Mouse (Mus musculus): ENCODE data around the gene Gnat3. TPM values are rescaled to one million over a fixed set of nuclear protein-coding genes. Genes with fewer than 3 reads are reported as not detected.

Gene Gnat3
- polyA plus RNA-seq, 1 experiment from 2014 or later: 3.1 TPM

- Histone ChIP-seq H3K27me3 (ENCODE audit: control insufficient read depth, insufficient read depth, low read length) (no peaks in the 10 kb centered on the region), H3K9me3 (ENCODE audit: control insufficient read depth, low read length) (no peaks in the 10 kb centered on the region), H3K27ac (ENCODE audit: low read depth, low read length) (no peak overlapping the region), H3K4me2 (replicated peaks; ENCODE audit: low read depth, low read length) (no peak overlapping the region), H3K4me3 (ENCODE audit: low read depth, low read length) (no peak overlapping the region), H3K36me3 (ENCODE audit: control insufficient read depth, insufficient read depth, low read length) (no peaks in the 10 kb centered on the region), H3K4me1 (replicated peaks; ENCODE audit: control insufficient read depth, insufficient read depth, low read length) (no peaks in the 10 kb centered on the region), H3K9ac (ENCODE audit: low read depth, low read length) (no peak overlapping the region)
- ATAC-seq (ENCODE audit: low FRiP score): no peak
- 88% methylated on average over 1 of the region's 1 CpGs for WGBS
- DNase-seq (ENCODE audit: low spot score): no peak
These were observed 5.9 kb upstream of the Gnat3 start for GRCm38 (mm10) chr5:17956468-17956867.

- DNase-seq (ENCODE audit: low spot score) (no peak), ATAC-seq (ENCODE audit: low FRiP score) (no peak)
- Histone ChIP-seq H3K27ac (ENCODE audit: low read depth, low read length) (no peak overlapping the region), H3K4me2 (replicated peaks; ENCODE audit: low read depth, low read length) (no peak overlapping the region), H3K27me3 (ENCODE audit: control insufficient read depth, insufficient read depth, low read length) (no peaks in the 10 kb centered on the region), H3K36me3 (ENCODE audit: control insufficient read depth, insufficient read depth, low read length) (no peaks in the 10 kb centered on the region), H3K9ac (ENCODE audit: low read depth, low read length) (no peak overlapping the region), H3K4me1 (replicated peaks; ENCODE audit: control insufficient read depth, insufficient read depth, low read length) (no peaks in the 10 kb centered on the region), H3K4me3 (ENCODE audit: low read depth, low read length) (no peak overlapping the region), H3K9me3 (ENCODE audit: control insufficient read depth, low read length) (no peaks in the 10 kb centered on the region)
- WGBS: 86% methylated on average over 13 of the region's 13 CpGs
These were observed 7.5 kb downstream of the Gnat3 start for GRCm38 (mm10) chr5:17969704-17970390.

GRCm38 (mm10) chr5:17970391-17970730 is 8.0 kb downstream of the Gnat3 start:
- Histone ChIP-seq H3K4me3 (ENCODE audit: low read depth, low read length) (no peak overlapping the region), H3K9me3 (ENCODE audit: control insufficient read depth, low read length) (no peaks in the 10 kb centered on the region), H3K27ac (ENCODE audit: low read depth, low read length) (no peak overlapping the region), H3K4me2 (replicated peaks; ENCODE audit: low read depth, low read length) (no peak overlapping the region), H3K4me1 (replicated peaks; ENCODE audit: control insufficient read depth, insufficient read depth, low read length) (no peaks in the 10 kb centered on the region), H3K36me3 (ENCODE audit: control insufficient read depth, insufficient read depth, low read length) (no peaks in the 10 kb centered on the region), H3K9ac (ENCODE audit: low read depth, low read length) (no peak overlapping the region), H3K27me3 (ENCODE audit: control insufficient read depth, insufficient read depth, low read length) (no peaks in the 10 kb centered on the region)
- ATAC-seq (ENCODE audit: low FRiP score): no peak
- 92% methylated on average over 3 of the region's 3 CpGs for WGBS
- DNase-seq (ENCODE audit: low spot score): no peak

- Histone ChIP-seq H3K27me3 (ENCODE audit: control insufficient read depth, insufficient read depth, low read length) (no peaks in the 10 kb centered on the region), H3K36me3 (ENCODE audit: control insufficient read depth, insufficient read depth, low read length) (no peaks in the 10 kb centered on the region), H3K9me3 (ENCODE audit: control insufficient read depth, low read length) (no peaks in the 10 kb centered on the region), H3K27ac (ENCODE audit: low read depth, low read length) (no peak overlapping the region), H3K4me2 (replicated peaks; ENCODE audit: low read depth, low read length) (no peak overlapping the region), H3K4me3 (ENCODE audit: low read depth, low read length) (no peak overlapping the region), H3K4me1 (replicated peaks; ENCODE audit: control insufficient read depth, insufficient read depth, low read length) (no peaks in the 10 kb centered on the region), H3K9ac (ENCODE audit: low read depth, low read length) (no peak overlapping the region)
- DNase-seq (ENCODE audit: low spot score) (no peak), ATAC-seq (ENCODE audit: low FRiP score) (no peak)
- WGBS: 93% methylated on average over 5 of the region's 5 CpGs
These were observed 18.3 kb downstream of the Gnat3 start for GRCm38 (mm10) chr5:17980501-17981121.

GRCm38 (mm10) chr5:17982770-17983169 is 20.4 kb downstream of the Gnat3 start:
- Histone ChIP-seq H3K9ac (ENCODE audit: low read depth, low read length) (no peak overlapping the region), H3K9me3 (ENCODE audit: control insufficient read depth, low read length) (no peaks in the 10 kb centered on the region), H3K27ac (ENCODE audit: low read depth, low read length) (no peak overlapping the region), H3K27me3 (ENCODE audit: control insufficient read depth, insufficient read depth, low read length) (no peaks in the 10 kb centered on the region), H3K4me3 (ENCODE audit: low read depth, low read length) (no peak overlapping the region), H3K4me1 (replicated peaks; ENCODE audit: control insufficient read depth, insufficient read depth, low read length) (no peaks in the 10 kb centered on the region), H3K36me3 (ENCODE audit: control insufficient read depth, insufficient read depth, low read length) (no peaks in the 10 kb centered on the region), H3K4me2 (replicated peaks; ENCODE audit: low read depth, low read length) (no peak overlapping the region)
- ATAC-seq (ENCODE audit: low FRiP score) (no peak), DNase-seq (ENCODE audit: low spot score) (no peak)
- WGBS: 71% methylated on average over 4 of the region's 4 CpGs

- Histone ChIP-seq H3K4me1 (replicated peaks; ENCODE audit: control insufficient read depth, insufficient read depth, low read length) (no peaks in the 10 kb centered on the region), H3K4me2 (replicated peaks; ENCODE audit: low read depth, low read length) (no peak overlapping the region), H3K27ac (ENCODE audit: low read depth, low read length) (no peak overlapping the region), H3K9ac (ENCODE audit: low read depth, low read length) (no peak overlapping the region), H3K9me3 (ENCODE audit: control insufficient read depth, low read length) (no peaks in the 10 kb centered on the region), H3K36me3 (ENCODE audit: control insufficient read depth, insufficient read depth, low read length) (no peaks in the 10 kb centered on the region), H3K4me3 (ENCODE audit: low read depth, low read length) (no peak overlapping the region), H3K27me3 (ENCODE audit: control insufficient read depth, insufficient read depth, low read length) (no peaks in the 10 kb centered on the region)
- no peak for DNase-seq (ENCODE audit: low spot score)
- 92% methylated on average over 3 of the region's 3 CpGs for WGBS
- no peak for ATAC-seq (ENCODE audit: low FRiP score)
These were observed 22.2 kb downstream of the Gnat3 start for GRCm38 (mm10) chr5:17984522-17984921.

- no peaks in the 10 kb centered on the region for H3K9me3 ChIP-seq (ENCODE audit: control insufficient read depth, low read length)
- DNase-seq (ENCODE audit: low spot score) (no peak), ATAC-seq (ENCODE audit: low FRiP score) (peak; percentile 60; the same call in 1 of the 2 replicates)
- H3K4me3 ChIP-seq (ENCODE audit: low read depth, low read length): no peak overlapping the region
- no peak overlapping the region for H3K9ac ChIP-seq (ENCODE audit: low read depth, low read length)
- 63% methylated on average over 3 of the region's 3 CpGs for WGBS
- no peaks in the 10 kb centered on the region for H3K4me1 ChIP-seq (replicated peaks; ENCODE audit: control insufficient read depth, insufficient read depth, low read length)
- no peak overlapping the region for H3K27ac ChIP-seq (ENCODE audit: low read depth, low read length)
- H3K27me3 ChIP-seq (ENCODE audit: control insufficient read depth, insufficient read depth, low read length): no peaks in the 10 kb centered on the region
- no peak overlapping the region for H3K4me2 ChIP-seq (replicated peaks; ENCODE audit: low read depth, low read length)
- H3K36me3 ChIP-seq (ENCODE audit: control insufficient read depth, insufficient read depth, low read length): no peaks in the 10 kb centered on the region
These were observed 24.3 kb downstream of the Gnat3 start for GRCm38 (mm10) chr5:17986611-17987010.

GRCm38 (mm10) chr5:17990618-17991017 is 28.3 kb downstream of the Gnat3 start:
- 88% methylated on average over 6 of the region's 6 CpGs for WGBS
- DNase-seq (ENCODE audit: low spot score) (no peak), ATAC-seq (ENCODE audit: low FRiP score) (no peak)
- Histone ChIP-seq H3K4me1 (replicated peaks; ENCODE audit: control insufficient read depth, insufficient read depth, low read length) (no peaks in the 10 kb centered on the region), H3K4me2 (replicated peaks; ENCODE audit: low read depth, low read length) (no peak overlapping the region), H3K9ac (ENCODE audit: low read depth, low read length) (no peak overlapping the region), H3K27ac (ENCODE audit: low read depth, low read length) (no peak overlapping the region), H3K36me3 (ENCODE audit: control insufficient read depth, insufficient read depth, low read length) (no peaks in the 10 kb centered on the region), H3K4me3 (ENCODE audit: low read depth, low read length) (no peak overlapping the region), H3K9me3 (ENCODE audit: control insufficient read depth, low read length) (no peaks in the 10 kb centered on the region), H3K27me3 (ENCODE audit: control insufficient read depth, insufficient read depth, low read length) (no peaks in the 10 kb centered on the region)

- Histone ChIP-seq H3K4me1 (replicated peaks; ENCODE audit: control insufficient read depth, insufficient read depth, low read length) (no peaks in the 10 kb centered on the region), H3K27ac (ENCODE audit: low read depth, low read length) (no peak overlapping the region), H3K9me3 (ENCODE audit: control insufficient read depth, low read length) (no peaks in the 10 kb centered on the region), H3K36me3 (ENCODE audit: control insufficient read depth, insufficient read depth, low read length) (no peaks in the 10 kb centered on the region), H3K4me3 (ENCODE audit: low read depth, low read length) (no peak overlapping the region), H3K4me2 (replicated peaks; ENCODE audit: low read depth, low read length) (no peak overlapping the region), H3K9ac (ENCODE audit: low read depth, low read length) (no peak overlapping the region), H3K27me3 (ENCODE audit: control insufficient read depth, insufficient read depth, low read length) (no peaks in the 10 kb centered on the region)
- ATAC-seq (ENCODE audit: low FRiP score): no peak
- 75% methylated on average over 2 of the region's 2 CpGs for WGBS
- DNase-seq (ENCODE audit: low spot score): no peak
These were observed 37.2 kb downstream of the Gnat3 start for GRCm38 (mm10) chr5:17999570-17999969.

All from hindbrain, embryonic 11.5 days (tissue).